Mouse (Mus musculus): Measurements from ENCODE around the gene Larp1.
A peak's percentile ranks its signal among the peaks of the same experiment; 100 is the strongest.

Gene Larp1

GRCm38 (mm10) chr11:58009051-58009515 lies at the start of gene Larp1:
TSS of gene Larp1 (plus strand) at chr11:58009064.
- peak; percentile 63 for DNase-seq

GRCm38 (mm10) chr11:57959924-57960323 lies 48.9 kb upstream of the Larp1 start:
- DNase-seq, result no peak

DNA sequence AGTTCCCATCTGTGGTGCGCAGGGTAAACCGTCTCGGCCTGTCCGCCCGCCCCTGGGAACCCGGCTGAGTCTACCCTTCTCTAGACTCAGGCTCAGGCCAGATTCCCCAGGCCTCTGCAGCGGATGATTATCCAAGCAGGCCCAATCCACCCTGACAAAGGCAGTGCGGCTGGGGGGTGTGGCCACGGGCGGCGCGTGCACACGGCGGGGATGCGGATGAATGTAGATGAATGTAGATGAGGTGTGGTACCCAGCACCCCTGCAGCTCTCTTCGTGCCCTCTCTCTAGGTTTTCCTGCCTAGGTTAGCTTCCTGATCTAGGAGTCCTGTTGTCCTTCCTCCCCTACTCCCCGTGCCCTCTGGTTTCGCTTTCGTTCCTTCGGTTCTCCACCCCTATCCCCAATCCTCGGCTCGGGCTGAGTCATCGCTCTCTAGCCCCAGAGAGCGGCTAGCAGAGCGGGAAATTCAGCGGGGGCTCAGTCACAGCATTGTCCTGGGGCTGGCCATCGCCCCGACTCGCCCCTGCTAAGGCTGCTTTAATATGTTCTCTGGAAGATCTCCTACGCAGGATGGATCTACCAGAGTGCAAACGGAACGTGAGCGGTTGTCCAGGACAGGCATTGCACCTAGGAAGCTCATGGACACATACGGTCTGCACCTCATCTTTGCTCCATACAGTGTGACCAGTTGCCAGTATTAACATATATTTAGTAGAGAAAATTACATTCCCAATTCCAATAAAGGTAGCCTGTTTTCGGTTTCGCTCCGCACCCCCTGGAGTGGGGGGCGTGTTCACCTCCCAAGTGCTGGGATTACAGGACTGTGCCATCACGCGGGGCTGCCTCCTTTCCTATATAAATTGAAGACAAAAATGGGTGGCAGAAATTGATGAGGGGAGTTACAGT lies 46.2 kb upstream of the Larp1 start:
- DNase-seq, result peak; percentile 88

DNA sequence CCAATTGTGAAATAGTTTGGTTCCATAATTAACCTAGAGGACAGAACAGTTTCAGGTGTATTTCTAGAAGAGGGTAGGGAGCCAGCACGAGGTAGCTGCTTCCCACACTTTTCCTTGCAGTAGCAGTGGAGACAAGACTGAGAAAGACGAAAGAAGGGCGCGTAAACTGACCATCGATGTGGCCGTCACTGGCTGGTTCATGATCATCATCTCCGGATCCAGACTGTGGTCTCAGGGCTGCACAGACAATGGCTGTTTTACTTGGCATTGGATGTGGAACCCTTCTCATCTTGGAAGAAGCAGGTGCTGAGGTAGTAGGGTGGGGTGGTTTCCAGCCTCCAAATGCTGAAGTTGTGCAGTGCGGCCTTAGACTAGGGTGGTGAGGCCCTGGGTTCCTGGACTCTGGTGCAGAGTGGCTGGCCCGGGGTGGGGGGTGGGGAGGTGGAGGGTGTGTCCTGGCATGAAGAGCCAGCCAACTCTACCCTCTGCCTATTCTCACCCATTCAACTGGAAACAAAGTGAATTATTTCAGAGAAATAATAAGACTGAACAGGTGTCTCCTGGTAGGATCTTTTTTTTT lies 45.5 kb upstream of the Larp1 start:
- peak; percentile 31 for DNase-seq

- no peak for DNase-seq
Observed at GRCm38 (mm10) chr11:57966630-57967029, 42.2 kb upstream of the Larp1 start.

DNA sequence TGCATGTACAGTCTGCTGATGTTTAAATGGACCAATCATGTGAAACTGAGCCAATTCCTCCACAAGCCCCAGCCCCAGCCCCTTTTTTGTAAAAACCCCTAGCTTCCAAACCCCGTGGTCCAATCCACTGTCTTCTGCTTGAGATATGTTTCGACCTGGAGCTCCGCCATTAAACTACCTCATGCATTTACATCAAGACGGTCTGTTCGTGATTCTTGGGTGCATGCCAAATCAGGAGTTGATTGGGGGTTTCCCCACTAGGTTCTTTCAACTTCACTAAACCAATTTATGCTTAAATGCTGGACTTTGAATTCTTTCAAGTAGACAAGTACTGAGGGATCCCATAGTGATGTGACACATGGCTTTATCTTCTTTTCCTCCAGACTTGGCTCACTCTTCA lies 40.6 kb upstream of the Larp1 start:
- DNase-seq, result no peak

GRCm38 (mm10) chr11:57970541-57970940 lies 38.3 kb upstream of the Larp1 start:
- DNase-seq, result no peak

- DNase-seq, result peak; percentile 81
Observed at GRCm38 (mm10) chr11:57973001-57973912, 35.6 kb upstream of the Larp1 start.

- no peak for DNase-seq
Observed at GRCm38 (mm10) chr11:57973913-57974234, 35.0 kb upstream of the Larp1 start.

DNA sequence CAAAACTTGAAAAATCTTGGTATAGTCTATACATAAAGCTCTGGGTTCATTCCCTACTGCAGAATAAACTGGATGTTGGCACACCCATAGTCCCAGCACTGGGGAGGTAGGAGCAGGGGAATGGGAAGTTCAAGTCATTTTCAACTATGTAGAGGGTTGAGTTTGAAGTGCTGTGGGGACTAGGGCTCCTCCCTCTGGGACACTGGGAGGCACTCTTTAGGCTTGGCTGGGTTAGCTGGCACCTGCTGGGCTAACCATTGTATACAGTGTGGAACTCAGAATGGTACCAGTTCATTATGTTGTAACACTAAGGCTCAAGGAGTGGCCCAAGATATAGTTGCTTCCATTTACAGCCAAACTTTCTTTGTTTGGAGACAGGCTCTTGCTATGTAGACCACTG lies 33.0 kb upstream of the Larp1 start:
- DNase-seq, result no peak

GRCm38 (mm10) chr11:57977681-57978080 lies 31.2 kb upstream of the Larp1 start:
- DNase-seq, result no peak

DNA sequence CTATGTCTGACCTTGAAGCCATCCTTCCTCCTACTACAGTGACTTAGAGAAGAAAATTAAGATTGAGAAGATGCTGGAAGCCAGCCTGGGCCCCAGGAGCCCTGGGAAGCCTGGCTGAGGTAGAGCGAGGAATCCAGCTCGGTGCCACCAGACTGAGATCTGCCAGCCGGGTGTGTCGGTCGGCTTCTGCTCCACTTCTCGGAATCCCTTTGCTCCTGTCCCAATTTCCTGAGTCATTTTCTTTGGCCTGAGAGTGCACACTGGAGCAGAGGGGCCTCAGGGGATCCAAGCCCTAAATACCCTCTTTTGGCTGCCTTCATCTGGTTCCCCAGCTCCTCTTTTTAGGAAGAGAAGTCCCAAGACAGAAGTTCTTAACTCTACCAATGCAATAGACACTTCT lies 29.2 kb upstream of the Larp1 start:
- DNase-seq, result no peak

DNA sequence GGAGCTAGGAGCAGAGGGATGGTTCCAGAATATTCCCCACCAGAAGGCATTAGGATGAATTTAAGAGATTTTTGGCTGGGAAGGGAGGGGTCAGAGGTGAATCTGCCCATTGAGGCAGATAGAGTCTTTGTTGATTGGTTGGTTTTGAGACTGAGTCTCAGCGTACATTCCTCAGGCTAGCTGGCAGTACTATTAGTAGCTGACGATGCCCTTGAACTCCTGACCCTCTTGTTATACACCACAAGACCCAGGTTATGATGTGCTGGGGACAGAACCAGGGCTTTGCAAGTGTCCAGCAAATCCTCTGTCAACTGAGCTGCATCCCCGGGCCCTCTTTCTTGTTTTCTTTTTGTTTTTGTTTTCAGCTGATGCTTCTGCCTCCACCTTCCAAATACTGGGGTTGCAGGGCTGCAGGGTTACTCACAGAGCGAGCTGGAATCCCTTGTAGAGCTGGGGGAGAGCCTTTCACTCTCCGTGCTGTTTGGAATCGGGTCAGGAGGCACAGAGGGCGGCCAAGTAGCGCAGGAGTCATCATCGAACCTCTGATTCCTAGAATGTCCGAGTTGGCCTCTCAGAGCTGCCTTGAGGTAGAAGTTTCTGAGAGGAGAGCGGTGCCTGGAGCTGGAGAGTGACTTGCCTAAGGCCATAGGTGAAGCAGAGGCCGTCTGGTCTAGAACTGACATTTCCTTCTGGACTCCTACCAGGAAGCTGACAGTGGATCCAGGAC lies 27.6 kb upstream of the Larp1 start:
- no peak for DNase-seq

DNA sequence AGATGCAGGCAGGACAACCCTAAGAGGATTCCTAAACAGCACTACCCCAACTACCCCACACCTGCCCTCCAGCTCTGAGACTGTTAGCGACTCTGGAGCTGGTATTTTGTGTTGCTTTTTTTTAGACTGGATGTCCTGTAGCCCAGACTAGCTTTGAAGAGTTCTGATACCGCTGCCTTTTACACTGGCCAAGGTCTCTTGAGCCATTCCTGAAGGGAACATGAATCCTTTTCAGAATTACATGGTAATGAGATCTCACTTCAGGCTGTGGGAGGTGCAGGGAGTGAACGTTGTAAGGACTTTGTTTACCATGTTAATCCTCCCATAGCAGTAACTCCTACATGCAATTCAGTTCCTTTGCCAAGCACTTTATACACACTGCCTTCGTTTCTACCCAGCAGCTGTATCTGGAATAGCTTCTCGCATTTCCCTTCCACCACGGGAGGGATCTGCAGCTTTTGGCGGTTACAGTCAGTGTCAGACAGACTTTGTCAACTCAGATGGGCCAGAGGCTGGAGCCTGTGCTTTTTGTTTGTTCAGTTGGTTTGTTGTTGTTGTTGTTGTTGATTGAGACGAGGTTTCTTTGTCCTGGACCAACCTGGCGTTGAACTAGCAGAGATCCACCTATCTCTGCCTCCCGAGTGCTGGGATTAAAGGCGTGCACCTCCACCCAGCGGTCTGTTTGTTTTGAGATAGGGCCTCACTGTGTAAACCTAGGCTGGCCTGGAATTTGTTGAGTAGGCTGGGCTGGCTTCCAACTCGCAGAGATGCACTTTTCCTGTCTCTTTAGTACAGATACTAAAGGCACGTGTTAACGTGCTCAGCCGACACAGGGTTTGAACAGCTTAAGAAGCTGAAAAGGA lies 25.2 kb upstream of the Larp1 start:
- no peak for DNase-seq

GRCm38 (mm10) chr11:57984343-57984666 lies 24.6 kb upstream of the Larp1 start:
- no peak for DNase-seq

DNA sequence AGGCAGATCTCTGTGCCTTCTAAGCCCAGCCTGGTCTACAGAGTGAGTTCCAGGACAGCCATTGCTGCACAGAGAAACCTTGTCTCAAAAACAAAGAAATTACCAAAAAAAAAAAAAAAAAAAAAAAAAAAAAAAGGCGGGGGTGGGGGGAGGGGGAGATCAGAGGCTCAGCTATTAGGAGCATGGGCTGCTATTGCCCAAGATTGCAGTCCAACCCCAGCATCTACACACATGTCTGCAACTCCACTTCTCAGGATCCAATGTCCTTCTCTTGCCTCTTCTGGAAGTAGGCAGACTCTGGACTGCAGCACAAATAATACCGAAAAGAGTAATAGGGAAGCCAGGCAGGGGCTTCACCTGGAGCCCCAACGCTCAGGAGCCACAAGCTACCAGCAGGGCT lies 23.4 kb upstream of the Larp1 start:
- no peak for DNase-seq

- no peak for DNase-seq
Observed at GRCm38 (mm10) chr11:57986053-57986452, 22.8 kb upstream of the Larp1 start.

DNA sequence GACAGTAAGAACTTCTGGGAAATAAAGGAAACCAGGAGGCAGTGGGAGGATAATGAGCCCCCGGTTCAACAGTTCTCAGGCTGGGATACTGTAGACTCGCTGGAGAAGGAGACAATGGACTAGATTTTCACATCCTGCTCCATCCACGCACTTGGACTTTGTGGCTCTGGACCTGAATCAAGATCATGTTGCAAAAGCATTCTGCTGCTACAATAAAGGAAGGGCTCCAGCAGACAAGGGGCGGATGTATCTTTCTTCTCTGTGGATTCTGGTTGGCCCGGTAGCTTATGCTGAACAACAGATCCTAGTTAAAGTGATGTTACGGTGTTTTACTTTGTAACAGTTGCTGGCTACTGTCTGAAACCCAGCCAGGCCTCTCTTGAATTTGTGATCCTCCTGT lies 22.4 kb upstream of the Larp1 start:
- no peak for DNase-seq

GRCm38 (mm10) chr11:57986861-57987260 lies 22.0 kb upstream of the Larp1 start:
- DNase-seq, result no peak

GRCm38 (mm10) chr11:57998168-57998567 lies 10.7 kb upstream of the Larp1 start:
- DNase-seq, result no peak

GRCm38 (mm10) chr11:57998872-57999271 lies 10.0 kb upstream of the Larp1 start:
- DNase-seq, result no peak

DNA sequence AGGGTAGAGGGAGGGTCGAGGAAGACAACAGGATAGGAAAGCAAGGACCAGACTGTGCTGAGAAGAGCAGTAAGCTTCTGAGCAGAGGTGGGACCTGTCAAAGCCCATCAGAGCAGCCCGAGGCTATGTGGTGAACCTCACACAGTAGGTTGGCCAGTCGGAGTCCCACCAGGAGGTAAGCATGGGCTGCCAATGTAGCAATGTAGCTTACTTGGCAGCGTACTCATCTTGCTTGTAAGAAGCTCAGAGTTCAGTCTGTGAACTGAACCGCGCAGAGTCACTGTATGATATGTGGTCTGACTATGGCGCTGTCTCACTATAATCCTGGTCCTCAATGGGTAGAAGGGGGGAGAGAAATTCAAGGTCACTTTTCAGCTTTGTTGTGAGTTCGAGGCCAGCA lies 5.7 kb upstream of the Larp1 start:
- DNase-seq, result no peak

Data from cerebellum, adult 9-10 months (tissue).